Mouse (Mus musculus) erythroblast, embryonic 14.5 days (primary cell): ENCODE results near the gene Rerg. TPM values are rescaled to one million over a fixed set of nuclear protein-coding genes. Genes with fewer than 3 reads are reported as not detected.

ENCODE experiments used
- H3K27me3 ChIP-seq: 2 replicates; pipeline ENCODE4 v1.6.1; 2012; ENCODE audit warnings: inconsistent platforms; ENCODE audit not compliant: control insufficient read depth
- H3K36me3 ChIP-seq: 2 replicates; pipeline ENCODE4 v1.6.1; 2012; ENCODE audit warnings: mild to moderate bottlenecking, inconsistent platforms; ENCODE audit not compliant: control insufficient read depth
- H3K4me1 ChIP-seq: 2 replicates; pipeline ENCODE4 v1.6.1; 2012; ENCODE audit warnings: inconsistent platforms; ENCODE audit not compliant: control insufficient read depth
- H3K4me3 ChIP-seq: replicated peaks from 2 replicates; pipeline ENCODE3; 2012; ENCODE audit warnings: moderate library complexity, mild to moderate bottlenecking, inconsistent platforms
- H3K9me3 ChIP-seq: 2 replicates; pipeline ENCODE4 v1.6.1; 2012; ENCODE audit warnings: low read length, inconsistent platforms, mixed read lengths; ENCODE audit not compliant: control insufficient read depth
- GATA1 ChIP-seq: IDR thresholded peaks from 2 replicates; pipeline ENCODE4 v1.6.1; 2012; ENCODE audit warnings: low read length, inconsistent platforms, mixed read lengths
- TAL1 ChIP-seq: IDR thresholded peaks from 3 replicates; pipeline ENCODE4 v1.6.1; 2012; ENCODE audit warnings: low read length, inconsistent platforms, mixed read lengths
- polyA plus RNA-seq: library from polyadenylated mRNA; stranded (reverse); fragments of >175 nt; gene quantifications from 2 replicates; pipeline ENCODE4 v1.2.3, GENCODE M21; 2012

Gene Rerg
- polyA plus RNA-seq, 1 experiment = not detected

GRCm38 (mm10) chr6:137125433-137125832 is 44.9 kb downstream of the Rerg start:
- Histone ChIP-seq H3K36me3 (no peaks in the 10 kb centered on the region), H3K27me3 (no peaks in the 10 kb centered on the region), H3K9me3 (no peaks in the 10 kb centered on the region), H3K4me1 (no peaks in the 10 kb centered on the region), H3K4me3 (no peak overlapping the region)
- TF ChIP-seq GATA1 = no peak
- TF ChIP-seq TAL1 = no peak

- TF ChIP-seq GATA1 (no peak), TAL1 (no peak)
- Histone ChIP-seq H3K27me3 (no peaks in the 10 kb centered on the region), H3K9me3 (no peaks in the 10 kb centered on the region), H3K4me1 (no peaks in the 10 kb centered on the region), H3K4me3 (no peak overlapping the region), H3K36me3 (no peaks in the 10 kb centered on the region)
Measured at GRCm38 (mm10) chr6:137125006-137125405, 45.3 kb downstream of the Rerg start.

GRCm38 (mm10) chr6:137116849-137117473 is 53.3 kb downstream of the Rerg start:
- Histone ChIP-seq H3K27me3 (no peaks in the 10 kb centered on the region), H3K4me3 (no peak overlapping the region), H3K9me3 (peaks cover 3% of the 10 kb centered on the region; the same call in 1 of the 2 replicates), H3K36me3 (no peaks in the 10 kb centered on the region), H3K4me1 (no peaks in the 10 kb centered on the region)
- no peak for TF ChIP-seq TAL1
- no peak for TF ChIP-seq GATA1

- H3K9me3 ChIP-seq = peaks cover 8% of the 10 kb centered on the region
- H3K4me3 ChIP-seq = no peak overlapping the region
- no peak for TF ChIP-seq GATA1
- no peak for TF ChIP-seq TAL1
- H3K27me3 ChIP-seq = no peaks in the 10 kb centered on the region
- no peaks in the 10 kb centered on the region for H3K36me3 ChIP-seq
- no peaks in the 10 kb centered on the region for H3K4me1 ChIP-seq
Measured at GRCm38 (mm10) chr6:137114859-137115258, 55.4 kb downstream of the Rerg start.

- TF ChIP-seq TAL1 = no peak
- TF ChIP-seq GATA1 = no peak
- Histone ChIP-seq H3K4me3 (no peak overlapping the region), H3K9me3 (peaks cover 16% of the 10 kb centered on the region), H3K27me3 (no peaks in the 10 kb centered on the region), H3K36me3 (no peaks in the 10 kb centered on the region), H3K4me1 (no peaks in the 10 kb centered on the region)
Measured at GRCm38 (mm10) chr6:137111266-137111813, 59.0 kb downstream of the Rerg start.

GRCm38 (mm10) chr6:137110778-137111174 is 59.5 kb downstream of the Rerg start:
- no peaks in the 10 kb centered on the region for H3K36me3 ChIP-seq
- no peaks in the 10 kb centered on the region for H3K27me3 ChIP-seq
- TF ChIP-seq TAL1 = no peak
- TF ChIP-seq GATA1 = no peak
- no peaks in the 10 kb centered on the region for H3K4me1 ChIP-seq
- peaks cover 16% of the 10 kb centered on the region for H3K9me3 ChIP-seq
- no peak overlapping the region for H3K4me3 ChIP-seq

GRCm38 (mm10) chr6:137109811-137110777 is 60.2 kb downstream of the Rerg start:
- Histone ChIP-seq H3K36me3 (no peaks in the 10 kb centered on the region), H3K9me3 (peaks cover 16% of the 10 kb centered on the region), H3K4me1 (no peaks in the 10 kb centered on the region), H3K27me3 (no peaks in the 10 kb centered on the region), H3K4me3 (no peak overlapping the region)
- TF ChIP-seq TAL1 (no peak), GATA1 (no peak)

GRCm38 (mm10) chr6:137105285-137105684 is 65.0 kb downstream of the Rerg start:
- H3K27me3 ChIP-seq = no peaks in the 10 kb centered on the region
- H3K36me3 ChIP-seq = no peaks in the 10 kb centered on the region
- peaks cover 12% of the 10 kb centered on the region; the same call in 1 of the 2 replicates for H3K9me3 ChIP-seq
- no peak overlapping the region for H3K4me3 ChIP-seq
- TF ChIP-seq GATA1 = no peak
- TF ChIP-seq TAL1 = no peak
- no peaks in the 10 kb centered on the region for H3K4me1 ChIP-seq

- Histone ChIP-seq H3K9me3 (no peaks in the 10 kb centered on the region), H3K4me1 (no peaks in the 10 kb centered on the region), H3K4me3 (no peak overlapping the region), H3K27me3 (no peaks in the 10 kb centered on the region), H3K36me3 (no peaks in the 10 kb centered on the region)
- TF ChIP-seq GATA1 (no peak), TAL1 (no peak)
Measured at GRCm38 (mm10) chr6:137102662-137103179, 67.6 kb downstream of the Rerg start.
